Mouse (Mus musculus): Measurements from ENCODE around the gene Gm13090. TPM values are rescaled to one million over a fixed set of nuclear protein-coding genes. Genes with fewer than 3 reads are reported as not detected.

Gm13090 gene
- total RNA-seq, 2 experiments from 2014 or later = not detected

- no peak for DNase-seq (ENCODE audit: low spot score in 2 of 2)
- intact Hi-C loops (cut with DNase I) = no loop called here
Observed at GRCm38 (mm10) chr4:151130756-151131490, 41.6 kb downstream of the Gm13090 start.

- DNase-seq (ENCODE audit: low spot score in 2 of 2) = no peak
- intact Hi-C loops (cut with DNase I) = no loop called here
Observed at GRCm38 (mm10) chr4:151132493-151132892, 43.1 kb downstream of the Gm13090 start.

- intact Hi-C loops (cut with DNase I) = no loop called here
- DNase-seq (ENCODE audit: low spot score in 2 of 2) = no peak
Observed at GRCm38 (mm10) chr4:151133760-151134159, 44.4 kb downstream of the Gm13090 start.

- DNase-seq (ENCODE audit: low spot score in 2 of 2) = no peak
- intact Hi-C loops (cut with DNase I) = loop anchor here (5.0 kb wide), 1 partner anchor 33 kb away; no protein-coding TSS in a partner anchor
Observed at GRCm38 (mm10) chr4:151135491-151135890, 46.1 kb downstream of the Gm13090 start.

- intact Hi-C loops (cut with DNase I) = loop anchor here (5.0 kb wide), 1 partner anchor 35 kb away; no protein-coding TSS in a partner anchor
- no peak for DNase-seq (ENCODE audit: low spot score in 2 of 2)
Observed at GRCm38 (mm10) chr4:151137701-151138100, 48.3 kb downstream of the Gm13090 start.

- DNase-seq (ENCODE audit: low spot score in 2 of 2) = peak; percentile 17 to 38
Observed at GRCm38 (mm10) chr4:151138135-151138534, 48.8 kb downstream of the Gm13090 start.

GRCm38 (mm10) chr4:151138586-151138985 is 49.2 kb downstream of the Gm13090 start:
- intact Hi-C loops (cut with DNase I) = loop anchor here (5.0 kb wide), 1 partner anchor 36 kb away; no protein-coding TSS in a partner anchor
- DNase-seq (ENCODE audit: low spot score in 2 of 2) = no peak

More at GRCm38 (mm10) chr4:151138135-151138534, 48.8 kb downstream of the Gm13090 start:
- intact Hi-C loops (cut with DNase I) = loop anchor here (5.0 kb wide), 1 partner anchor 36 kb away; no protein-coding TSS in a partner anchor

- DNase-seq (ENCODE audit: low spot score in 2 of 2) = peak; percentile 87 to 92
- intact Hi-C loops (cut with DNase I) = loop anchor here (1.0 to 5.0 kb wide), 2 partner anchors 37 to 66 kb away; no protein-coding TSS in a partner anchor
Observed at GRCm38 (mm10) chr4:151139053-151139840, 49.9 kb downstream of the Gm13090 start.

- intact Hi-C loops (cut with DNase I) = no loop called here
- peak; percentile 94 to 97 for DNase-seq (ENCODE audit: low spot score in 2 of 2)
Observed at GRCm38 (mm10) chr4:151140368-151140982, 51.1 kb downstream of the Gm13090 start.

Other genes with a start within 250 kb of the Gm13090 start
- gene Errfi1, start 235.7 kb upstream of the Gm13090 start, total RNA-seq (2021) = 10 to 100 TPM; 24.2 to 33.2 TPM
- gene Park7, start 175.1 kb upstream of the Gm13090 start, total RNA-seq (2021) = 100 to 1,000 TPM; 203 to 206 TPM
- under 1 TPM; 0.36 to 0.40 TPM for gene Tnfrsf9, start 175.0 kb upstream of the Gm13090 start, total RNA-seq (2021)
- not detected for gene Uts2, start 92.5 kb upstream of the Gm13090 start, total RNA-seq (2021)
- gene Per3, start 44.9 kb upstream of the Gm13090 start, total RNA-seq (2021) = 10 to 100 TPM; 21.4 to 21.5 TPM
- 10 to 100 TPM; 31.7 to 33.6 TPM for gene Vamp3, start 31.6 kb upstream of the Gm13090 start, total RNA-seq (2021)

Data from left cerebral cortex, postnatal 14 days (tissue).